Mouse (Mus musculus) left cerebral cortex, postnatal 36 days (tissue): ENCODE measurements around the gene Rps28. TPM values are rescaled to one million over a fixed set of nuclear protein-coding genes. Genes with fewer than 3 reads are reported as not detected.

Experiments used
- DNase-seq, 2 experiments: peaks; one replicate each; pipeline ENCODE4 v3.0.0; 2021 to 2022; ENCODE audit warnings: low spot score in 2 of 2, mixed read lengths in 1 of 2
- intact Hi-C: fragments of 180-260 bp; cut with DNase I; formaldehyde crosslinking; loops from one replicate; pipeline ENCODE4 v1.15.1; 2025
- total RNA-seq, 2 experiments: library from RNA; stranded (reverse); gene quantifications; 2 replicates each; pipeline ENCODE4 v1.2.3; 2021

Gene Rps28
- total RNA-seq, 2 experiments from 2014 or later: 651 to 708 TPM

DNA sequence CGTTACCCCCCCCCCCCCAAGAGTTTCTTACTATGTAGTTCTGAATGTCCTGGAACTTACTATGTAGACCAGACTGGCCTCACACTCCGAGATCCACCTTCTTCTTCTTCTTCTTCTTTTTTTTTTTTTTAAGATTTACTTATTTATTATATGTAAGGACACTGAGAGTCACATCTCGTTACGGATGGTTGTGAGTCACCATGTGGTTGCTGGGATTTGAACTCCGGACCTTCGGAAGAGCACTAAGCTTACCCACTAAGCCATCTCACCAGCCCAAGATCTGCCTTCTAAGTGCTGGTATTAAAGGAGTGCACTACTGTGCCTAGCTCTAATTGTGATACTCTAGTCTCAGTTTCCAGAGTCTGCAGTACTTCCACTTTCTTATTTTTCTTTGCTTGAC, 9.0 kb downstream of the Rps28 start:
- intact Hi-C loops: no loop called here
- DNase-seq: no peak

DNA sequence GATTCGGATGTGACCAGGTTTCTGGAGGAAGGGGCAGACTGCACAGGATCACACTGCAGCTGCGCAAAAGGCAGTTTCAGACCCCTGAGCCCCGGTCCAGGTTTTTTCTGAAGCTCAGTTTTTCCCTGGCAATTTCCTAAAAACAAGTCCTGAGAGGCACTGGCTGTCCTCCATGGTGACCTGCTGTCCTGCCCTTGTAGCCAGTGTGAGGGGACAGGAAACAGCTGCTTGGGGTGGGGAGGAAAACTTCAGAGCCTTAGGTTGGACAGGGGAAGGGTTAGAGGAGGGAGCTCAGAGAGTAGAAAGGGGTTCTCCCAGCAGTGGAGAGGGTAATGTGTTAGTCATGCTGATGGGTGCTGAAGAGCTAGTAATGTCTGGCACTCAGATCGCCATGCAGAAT, 11.4 kb downstream of the Rps28 start:
- DNase-seq: no peak
- intact Hi-C loops: no loop called here

DNA sequence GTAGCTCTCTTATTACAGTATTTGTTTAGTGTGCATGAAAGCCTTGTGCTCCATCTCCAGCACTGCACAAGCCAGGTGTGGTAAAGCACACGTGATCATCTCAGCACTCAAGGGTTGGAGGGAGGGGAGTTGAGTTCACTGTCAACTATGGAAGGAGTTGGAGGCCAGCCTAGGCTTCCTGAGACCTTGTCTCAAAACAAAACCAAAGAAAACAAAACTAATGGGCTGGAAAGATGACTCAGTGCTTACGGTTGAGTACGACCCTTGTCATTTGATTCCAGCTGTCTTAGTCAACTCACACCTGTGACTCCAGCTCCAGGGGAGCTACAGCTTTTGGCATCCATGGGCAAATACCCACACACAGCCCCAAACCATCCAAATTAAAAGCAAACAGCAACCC, 11.9 kb downstream of the Rps28 start:
- no peak for DNase-seq
- intact Hi-C loops: no loop called here

DNA sequence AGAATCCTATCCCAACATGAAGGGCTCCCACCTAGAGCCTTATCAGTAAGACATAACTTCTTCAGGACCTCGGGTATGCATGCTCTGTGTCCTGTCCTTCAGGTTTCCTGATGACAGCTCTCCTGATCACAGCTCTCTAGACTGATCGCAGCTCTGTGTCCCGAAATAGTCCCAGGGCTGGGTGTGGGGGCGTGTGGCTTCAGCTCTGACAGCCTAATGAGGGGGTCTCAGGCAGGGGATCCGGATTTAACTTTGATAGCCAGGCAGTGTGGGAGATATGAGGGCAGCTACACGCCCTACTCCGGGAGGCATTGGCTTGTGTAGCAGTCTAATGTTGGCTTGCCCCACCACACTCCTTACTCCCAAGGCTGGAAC, 13.2 kb downstream of the Rps28 start:
- intact Hi-C loops: no loop called here
- no peak for DNase-seq

DNA sequence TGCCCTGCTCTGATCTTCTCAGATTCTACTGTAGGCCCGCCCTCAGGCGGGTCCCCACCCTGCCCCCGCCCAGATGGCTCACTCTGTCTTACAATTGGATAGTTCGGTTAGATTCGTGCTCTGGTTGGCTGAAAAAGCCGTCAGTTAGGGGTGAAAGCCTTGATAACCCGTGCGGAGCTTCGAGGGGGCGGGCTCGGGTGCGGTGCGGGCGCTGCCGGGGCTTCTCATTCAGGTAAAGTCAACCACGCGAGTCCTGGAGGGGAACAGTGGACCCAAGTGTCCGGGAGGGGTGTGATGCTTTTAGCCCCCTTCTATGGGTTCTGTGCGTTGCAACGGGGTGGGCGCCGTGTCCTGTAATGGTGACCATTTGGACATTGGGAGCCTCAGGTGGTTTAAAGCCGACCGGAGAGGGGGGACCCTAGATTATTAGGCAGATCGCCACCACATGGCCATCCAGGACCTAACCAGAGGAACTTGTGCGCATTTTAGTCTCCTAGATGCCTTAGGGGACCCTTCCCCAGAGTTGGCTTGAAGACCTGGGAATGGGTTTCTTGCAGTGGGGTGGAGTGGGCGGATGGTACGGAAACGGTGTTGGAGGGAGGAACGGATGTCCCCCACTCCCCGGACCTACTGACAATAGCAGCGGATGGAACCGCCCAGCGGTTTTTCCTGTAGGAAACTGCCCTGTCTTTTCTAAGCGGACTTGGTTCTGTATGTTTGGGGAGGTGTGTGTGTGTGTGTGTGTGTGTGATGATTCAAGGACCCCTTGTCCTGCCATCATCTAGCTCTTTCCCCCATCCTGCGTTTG, 13.8 kb downstream of the Rps28 start, which contains the start of gene Kank3:
Gene Kank3 (plus strand): TSS at position 186 of the 808 bp plus-strand sequence.
- DNase-seq: peak; percentile 85 to 94
- intact Hi-C loops: no loop called here

DNA sequence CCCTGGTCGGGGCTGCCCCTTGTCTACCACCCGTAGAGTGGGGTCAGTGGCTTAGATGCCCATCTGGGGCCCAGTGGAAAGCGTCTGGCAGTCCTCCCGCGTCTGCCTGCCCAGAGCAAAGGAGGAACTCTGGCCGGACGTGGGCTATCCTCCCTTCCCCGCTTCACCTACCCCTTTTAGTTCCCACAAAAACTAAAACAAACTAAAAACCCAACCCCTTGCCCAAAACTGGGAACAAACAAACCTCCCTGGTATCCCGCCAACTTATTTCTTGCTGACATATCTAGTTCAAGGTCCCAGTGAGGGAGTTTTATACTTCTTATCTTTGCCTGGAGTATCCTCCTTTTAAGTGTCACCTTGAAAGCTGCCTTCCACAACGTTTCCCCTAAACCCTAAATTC, 16.2 kb downstream of the Rps28 start:
- intact Hi-C loops: no loop called here
- DNase-seq: no peak

DNA sequence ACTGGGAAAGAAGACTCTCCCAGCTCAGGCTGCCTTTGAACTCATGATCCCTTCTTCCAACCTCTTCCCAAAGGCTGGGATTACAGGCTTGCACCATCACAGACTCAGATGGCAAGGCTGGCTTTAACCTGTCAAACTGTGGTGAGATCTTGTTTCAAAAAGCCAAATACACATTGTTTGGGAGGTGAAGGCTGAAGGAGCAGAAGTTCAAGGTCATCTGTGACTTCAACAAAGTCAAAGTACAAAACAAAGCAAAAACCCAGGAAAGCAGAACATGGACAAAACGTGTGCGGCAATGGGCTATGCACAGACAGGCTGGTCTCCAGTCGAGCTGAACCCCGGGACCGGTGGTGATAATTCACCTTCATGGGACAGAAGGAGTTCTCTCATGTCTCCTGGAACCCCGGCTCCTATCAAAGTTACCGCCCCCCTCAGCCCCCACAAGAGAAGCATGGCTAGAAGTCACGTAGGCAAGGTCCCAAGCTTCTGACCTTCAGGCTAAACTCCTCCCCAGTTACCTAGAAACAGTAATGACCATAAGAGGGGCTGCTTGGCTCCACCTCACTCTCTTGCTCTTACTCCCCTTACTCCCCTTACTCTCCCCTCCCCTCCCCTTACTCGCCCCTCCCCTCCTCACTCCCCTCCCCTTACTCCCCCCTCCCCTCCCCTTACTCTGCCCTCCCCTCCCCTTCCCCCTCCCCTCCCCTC, 17.0 kb downstream of the Rps28 start:
- DNase-seq: no peak
- intact Hi-C loops: no loop called here

DNA sequence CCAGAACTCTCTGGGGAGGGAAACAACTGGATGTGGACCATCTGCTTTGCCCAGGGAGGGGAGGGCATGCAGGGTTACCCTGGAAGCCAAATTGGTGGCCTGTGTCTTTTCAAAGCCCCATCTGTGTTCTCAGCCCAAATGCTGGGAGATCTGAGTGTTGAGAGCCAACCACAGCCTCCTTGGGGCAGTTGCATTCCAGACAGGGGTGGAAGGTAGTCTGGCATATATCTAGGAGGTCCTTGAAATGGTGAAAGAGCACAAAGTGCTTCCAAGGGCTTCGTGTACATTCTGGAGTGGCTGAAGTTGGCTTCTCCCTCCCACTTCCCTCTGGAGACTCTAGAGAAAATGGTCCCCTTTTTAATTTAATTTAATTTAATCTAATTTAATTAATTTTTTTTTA, 19.6 kb downstream of the Rps28 start:
- no peak for DNase-seq
- intact Hi-C loops: loop anchor here (5.0 kb wide), 1 partner anchor 57 kb away; no protein-coding TSS in a partner anchor

DNA sequence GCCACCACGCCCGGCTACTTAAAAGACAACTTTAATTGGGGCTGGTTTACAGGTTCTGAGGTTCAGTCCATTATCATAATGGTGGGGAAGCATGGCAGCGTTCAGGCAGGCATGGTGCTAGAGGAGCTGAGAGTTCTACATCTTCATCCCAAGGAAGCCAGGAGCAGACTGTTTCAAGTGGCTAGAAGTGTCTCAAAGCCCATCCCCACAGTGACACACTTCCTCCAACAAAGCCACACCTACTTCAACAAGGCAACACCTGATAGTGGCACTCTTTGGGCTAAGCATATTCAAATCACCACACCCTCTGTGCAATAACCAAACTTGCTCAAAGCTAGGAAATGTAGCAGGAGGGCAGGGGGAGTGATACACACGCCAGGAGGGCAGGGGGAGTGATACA, 20.2 kb downstream of the Rps28 start:
- no peak for DNase-seq
- intact Hi-C loops: loop anchor here (5.0 kb wide), 1 partner anchor 57 kb away; no protein-coding TSS in a partner anchor

DNA sequence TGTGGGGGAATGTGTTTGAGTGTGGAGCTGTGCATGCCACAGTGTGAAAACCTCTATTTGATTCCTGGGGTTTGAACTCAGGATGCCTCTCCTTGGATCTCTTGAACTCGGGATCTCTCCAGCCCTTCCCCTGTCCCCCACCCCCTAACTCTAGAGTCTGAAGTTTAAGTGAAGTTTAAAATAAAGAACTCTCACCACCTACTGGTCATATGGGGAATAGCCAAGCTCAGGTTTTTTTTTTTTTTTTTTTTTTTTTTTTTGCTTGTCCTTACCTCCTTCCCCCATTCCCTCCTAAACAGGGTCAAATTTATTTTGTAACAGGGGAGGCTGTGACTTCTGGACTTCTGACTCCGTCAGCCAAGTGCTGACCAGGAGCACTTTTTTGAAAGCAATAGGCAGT, 22.1 kb downstream of the Rps28 start:
- no peak for DNase-seq
- intact Hi-C loops: loop anchor here (2.0 to 5.0 kb wide), 2 partner anchors 55 to 75 kb away; no protein-coding TSS in a partner anchor

DNA sequence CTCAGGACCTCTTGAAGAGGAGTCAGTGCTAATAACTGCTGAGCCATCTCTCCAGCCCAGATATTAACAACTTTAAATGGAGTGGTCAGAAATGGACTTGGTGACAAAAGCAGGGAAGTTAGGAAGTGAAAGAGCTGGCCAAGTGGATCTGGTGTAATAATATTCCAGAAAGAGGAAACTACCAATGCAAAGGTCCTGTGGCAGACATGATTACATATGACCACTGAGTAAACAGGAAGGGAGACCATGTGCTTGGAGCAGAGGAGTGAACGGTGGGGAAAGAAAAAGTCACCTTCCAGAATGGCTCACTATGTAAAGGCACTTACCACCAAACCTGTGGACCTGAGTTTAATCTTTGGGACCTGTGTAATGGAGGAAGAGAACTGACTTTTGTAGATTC, 25.1 kb downstream of the Rps28 start:
- intact Hi-C loops: no loop called here
- no peak for DNase-seq

DNA sequence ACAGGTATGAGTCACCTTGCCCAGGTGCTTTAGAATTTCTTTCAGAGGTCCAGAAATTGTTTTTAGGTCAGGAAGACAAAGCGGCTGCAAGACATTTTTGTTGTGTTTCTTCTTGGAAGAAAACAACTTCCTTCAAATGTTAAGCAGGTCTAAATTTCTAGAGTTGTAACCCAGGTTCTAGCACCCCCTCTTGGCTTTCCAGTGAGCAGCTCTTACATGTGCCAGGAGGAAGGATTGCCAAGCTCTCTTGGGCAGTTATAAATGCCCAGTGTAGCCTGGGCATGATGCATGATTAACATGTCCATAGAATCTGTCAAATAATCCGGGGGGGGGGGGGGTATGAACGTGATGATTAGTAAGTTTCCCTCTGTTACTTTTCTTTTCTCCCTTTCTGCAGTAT, 26.1 kb downstream of the Rps28 start:
- intact Hi-C loops: no loop called here
- no peak for DNase-seq

DNA sequence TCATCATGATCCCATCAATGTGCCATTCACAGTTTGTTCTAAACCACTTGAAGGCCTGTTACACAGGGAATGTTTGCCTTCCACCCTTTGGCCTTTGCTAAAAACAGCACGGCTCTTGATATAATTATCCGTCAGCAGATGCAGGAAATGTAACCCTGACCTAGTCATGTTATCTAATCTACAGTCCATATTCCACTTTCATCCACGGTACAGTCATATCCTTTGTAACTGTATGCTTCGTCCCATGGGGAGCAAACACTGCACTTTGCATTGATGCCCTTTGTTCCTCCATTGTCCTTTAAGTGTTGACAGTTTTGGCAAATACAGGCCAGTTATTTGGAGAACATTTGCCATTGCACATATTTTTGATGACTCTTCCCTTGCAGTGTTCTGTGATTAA, 35.6 kb downstream of the Rps28 start:
- DNase-seq: no peak
- intact Hi-C loops: no loop called here

DNA sequence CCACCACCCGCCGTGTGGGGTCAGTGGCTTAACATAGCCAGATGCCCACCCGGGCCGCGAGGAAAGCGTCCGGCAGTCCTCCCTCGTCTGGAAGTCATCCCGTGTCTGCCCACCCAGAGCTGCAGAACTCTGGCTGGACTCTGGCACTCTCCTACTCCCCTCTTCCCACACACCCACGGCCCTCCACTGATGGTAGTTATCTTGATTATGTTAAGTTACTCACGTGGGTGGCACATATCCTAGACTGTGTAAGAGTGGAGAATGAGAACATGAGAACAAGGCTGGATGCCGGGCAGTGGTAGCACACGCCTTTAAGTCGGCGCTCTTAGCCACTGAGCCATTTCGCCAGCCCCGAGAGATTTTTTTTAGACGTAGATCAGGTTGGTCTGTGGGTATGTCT, 38.0 kb downstream of the Rps28 start:
- intact Hi-C loops: no loop called here

DNA sequence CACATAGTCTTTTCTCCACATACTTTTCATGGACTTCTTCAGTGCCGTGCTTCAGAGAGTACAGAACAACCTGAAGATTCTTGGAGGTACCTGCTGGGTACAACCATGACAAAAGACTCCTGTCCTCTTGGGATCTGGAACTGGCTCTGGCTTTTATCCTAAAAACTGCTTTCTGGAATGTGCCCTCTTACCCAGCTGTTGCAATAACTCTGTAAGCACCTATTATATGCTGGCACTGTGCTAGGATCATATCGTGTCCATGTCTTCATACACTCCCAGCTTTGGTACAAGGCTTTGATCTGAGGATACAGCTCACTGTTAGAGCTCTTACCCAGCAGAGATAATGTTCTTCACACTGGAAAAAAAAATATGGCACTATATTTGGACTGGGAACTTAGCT, 39.4 kb downstream of the Rps28 start:
- no peak for DNase-seq
- intact Hi-C loops: no loop called here

More for the DNA sequence above, 38.0 kb downstream of the Rps28 start:
- peak in 1 of 2 experiments; percentile 18 for DNase-seq

DNA sequence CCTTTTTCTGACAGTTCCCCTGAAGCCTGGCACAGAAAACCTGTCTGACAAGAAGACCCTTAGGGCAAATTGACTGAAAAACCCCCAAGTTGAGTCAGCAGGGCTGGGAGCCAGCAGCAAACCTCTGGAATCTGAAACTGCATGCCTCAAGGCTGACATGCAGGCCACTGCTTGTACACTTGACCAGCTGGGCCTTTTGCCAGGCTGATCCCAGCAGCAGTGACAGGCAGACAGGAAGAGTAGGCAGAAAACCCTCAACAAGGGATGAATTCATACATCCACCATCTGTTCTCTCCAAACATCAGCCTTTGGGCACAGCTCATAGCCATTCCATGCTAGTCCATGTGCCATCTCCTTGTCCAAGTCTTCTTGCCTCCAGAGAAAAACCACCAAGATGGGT, 41.0 kb downstream of the Rps28 start:
- peak; percentile 43 to 50 for DNase-seq

DNA sequence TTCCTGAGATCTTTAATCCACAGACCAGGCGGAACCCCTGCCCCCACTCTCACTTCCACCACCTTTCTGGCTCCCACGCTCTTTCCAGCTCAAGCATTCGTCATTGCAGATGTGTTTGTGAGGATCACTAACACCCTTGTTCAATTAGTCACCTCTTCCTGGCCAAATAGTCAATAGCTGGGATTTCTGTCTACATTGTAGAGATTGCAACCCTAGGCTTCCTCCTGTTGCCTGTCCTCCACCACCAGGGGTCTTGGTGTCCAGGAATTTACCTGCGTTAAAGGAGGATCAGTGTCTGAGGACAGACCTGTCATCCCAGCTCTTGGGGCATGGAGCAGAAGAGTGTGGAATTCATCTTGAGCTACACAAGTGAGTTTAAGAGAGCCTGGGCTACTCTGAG, 42.3 kb downstream of the Rps28 start:
- intact Hi-C loops: no loop called here
- no peak for DNase-seq

More for the DNA sequence above, 41.0 kb downstream of the Rps28 start:
- intact Hi-C loops: no loop called here

DNA sequence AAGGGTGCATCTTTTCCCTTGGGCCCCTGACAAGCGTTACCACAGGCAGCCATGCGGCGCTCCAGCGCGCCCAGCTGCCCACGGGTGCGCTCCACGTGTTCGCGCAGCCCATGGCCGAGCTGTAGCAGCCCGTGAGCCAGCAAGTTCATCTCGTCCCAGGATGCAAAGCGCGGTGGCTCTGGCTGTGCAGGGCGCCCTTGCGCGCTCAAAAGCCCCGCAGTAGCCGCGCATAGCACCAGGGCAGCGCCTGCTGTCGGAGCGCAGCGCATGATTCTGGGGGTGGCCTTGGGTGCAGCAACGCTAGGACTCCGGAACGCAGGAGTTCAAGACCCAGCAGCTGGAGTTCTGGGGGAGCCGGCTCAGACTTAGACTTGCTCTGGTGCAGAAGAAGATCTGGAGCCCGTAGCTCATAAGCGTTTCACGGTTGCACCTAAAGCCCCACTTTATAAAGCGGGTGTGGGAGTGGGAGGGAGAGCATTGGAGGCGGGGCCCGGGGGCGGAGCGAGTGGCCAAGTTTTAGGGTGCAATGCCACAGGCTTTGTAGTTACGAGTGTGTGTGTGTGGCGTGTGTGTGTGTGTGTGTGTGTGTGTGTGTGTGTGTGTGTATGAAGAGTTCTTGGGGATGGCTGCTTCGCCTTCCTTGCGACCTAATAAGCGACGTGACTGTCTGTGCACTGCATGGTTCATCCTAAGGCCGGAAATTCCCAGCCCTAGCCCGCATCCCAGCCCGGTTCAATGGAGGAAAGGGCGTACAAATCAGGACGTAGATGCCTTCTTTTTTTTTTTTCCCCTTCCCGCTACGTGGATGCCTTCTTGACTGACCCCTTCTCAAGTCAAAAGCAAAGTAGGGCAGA, 43.0 kb downstream of the Rps28 start, which contains the start of gene Angptl4:
Gene Angptl4 (minus strand): TSS at position 707 of the 854 bp plus-strand sequence.
- peak; percentile 43 to 62 for DNase-seq
- intact Hi-C loops: no loop called here

DNA sequence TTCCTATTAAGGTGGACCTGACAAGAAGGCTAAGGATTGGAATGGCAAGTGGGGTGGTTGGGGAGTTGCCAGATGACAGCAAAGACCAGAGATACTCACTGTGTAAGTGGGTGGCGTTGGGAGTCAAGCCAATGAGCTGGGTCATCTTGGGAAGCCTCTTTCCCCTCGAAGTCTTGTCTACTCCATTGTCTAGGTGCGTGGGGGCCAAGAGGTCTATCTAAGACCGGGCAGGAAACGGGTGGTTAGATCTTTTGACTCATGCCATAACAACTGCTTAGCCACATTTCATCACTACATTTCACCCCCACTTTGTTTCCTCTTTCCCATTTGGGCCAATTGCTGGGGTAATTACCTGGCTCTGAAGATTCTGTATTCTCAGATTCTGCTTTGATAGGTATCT, 43.9 kb downstream of the Rps28 start:
- DNase-seq: no peak
- intact Hi-C loops: no loop called here

DNA sequence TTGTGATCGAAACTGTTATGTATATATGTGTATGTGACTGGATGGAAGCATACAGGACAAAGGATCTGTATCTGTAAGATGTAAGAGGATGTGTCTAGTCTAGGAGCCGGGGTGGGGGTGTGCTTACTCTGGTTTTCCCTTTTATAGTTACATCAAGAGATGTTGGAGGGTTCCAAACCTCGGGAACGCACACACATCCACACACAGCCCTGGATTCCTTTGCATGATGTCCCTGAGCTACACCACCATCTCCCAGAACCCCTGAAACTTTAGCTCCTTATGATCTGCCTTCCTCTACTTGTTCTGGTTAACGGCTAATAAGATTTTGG, 44.4 kb downstream of the Rps28 start:
- no peak for DNase-seq
- intact Hi-C loops: no loop called here
